Mouse (Mus musculus): ENCODE measurements around the gene Adamts1. TPM values are rescaled to one million over a fixed set of nuclear protein-coding genes. Genes with fewer than 3 reads are reported as not detected.

Adamts1 gene
- polyA plus RNA-seq, 1 experiment from 2014 or later = 13.9 TPM

- no peak overlapping the region for H3K9ac ChIP-seq
- H3K4me3 ChIP-seq = no peak overlapping the region
- H3K36me3 ChIP-seq = no peaks in the 10 kb centered on the region
- no peaks in the 10 kb centered on the region for H3K9me3 ChIP-seq
- no peaks in the 10 kb centered on the region for H3K27me3 ChIP-seq
- 86% methylated on average over 10 of the region's 10 CpGs for WGBS
- H3K4me1 ChIP-seq (replicated peaks) = no peaks in the 10 kb centered on the region
- H3K4me2 ChIP-seq = no peak overlapping the region
- no peak overlapping the region for H3K27ac ChIP-seq (replicated peaks)
- no peak for ATAC-seq (ENCODE audit: low FRiP score, low read depth)
These were observed 40.8 kb downstream of the Adamts1 start for GRCm38 (mm10) chr16:85762052-85762665.

GRCm38 (mm10) chr16:85760961-85761580 is 41.8 kb downstream of the Adamts1 start:
- no peak overlapping the region for H3K9ac ChIP-seq
- H3K4me2 ChIP-seq = no peak overlapping the region
- H3K4me1 ChIP-seq (replicated peaks) = no peaks in the 10 kb centered on the region
- WGBS = 79% methylated on average over 7 of the region's 7 CpGs
- H3K4me3 ChIP-seq = no peak overlapping the region
- no peak overlapping the region for H3K27ac ChIP-seq (replicated peaks)
- H3K9me3 ChIP-seq = no peaks in the 10 kb centered on the region
- no peaks in the 10 kb centered on the region for H3K27me3 ChIP-seq
- H3K36me3 ChIP-seq = no peaks in the 10 kb centered on the region
- no peak for ATAC-seq (ENCODE audit: low FRiP score, low read depth)

DNA sequence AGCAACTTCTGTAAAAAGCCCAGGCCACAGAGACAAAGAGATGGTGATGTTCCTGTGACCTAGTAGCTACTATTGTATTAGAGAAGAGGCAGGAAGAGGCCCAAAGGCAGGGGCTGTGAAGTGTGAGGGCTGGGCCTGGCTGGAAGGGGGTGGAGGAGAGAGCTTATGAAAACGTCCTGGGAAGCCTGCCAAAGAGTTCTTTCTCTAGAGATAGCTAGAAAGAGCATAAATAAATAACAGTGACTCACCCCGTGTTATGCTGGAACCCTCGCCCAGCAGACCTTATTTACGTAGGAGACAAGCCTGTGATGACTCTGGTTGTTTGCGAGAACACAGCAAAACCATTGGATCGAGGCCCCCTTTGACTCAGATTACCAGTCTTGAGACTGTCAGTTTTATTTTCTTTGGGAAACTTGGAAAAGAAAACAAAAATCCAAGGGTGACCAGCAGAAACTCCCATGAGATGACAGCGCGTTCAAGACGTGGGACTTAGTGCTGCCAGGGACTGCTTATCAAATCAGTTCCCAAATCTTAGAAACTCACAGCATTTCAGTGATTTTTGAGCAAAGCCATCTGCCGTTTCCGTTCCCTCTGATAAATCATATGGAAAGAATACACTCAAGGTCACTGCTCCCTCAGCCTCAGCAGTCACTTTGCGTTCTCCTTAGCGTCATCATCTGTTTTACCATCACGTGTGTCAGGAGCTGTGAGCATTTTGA is 46.7 kb downstream of the Adamts1 start:
- Histone ChIP-seq H3K27ac (replicated peaks) (no peak overlapping the region), H3K9ac (no peak overlapping the region), H3K4me2 (no peak overlapping the region), H3K27me3 (no peaks in the 10 kb centered on the region), H3K9me3 (no peaks in the 10 kb centered on the region), H3K36me3 (no peaks in the 10 kb centered on the region), H3K4me1 (replicated peaks) (no peaks in the 10 kb centered on the region), H3K4me3 (no peak overlapping the region)
- WGBS = 55% methylated on average over 14 of the region's 14 CpGs
- ATAC-seq (ENCODE audit: low FRiP score, low read depth) = peak; percentile 48

GRCm38 (mm10) chr16:85749335-85749734 is 53.6 kb downstream of the Adamts1 start:
- Histone ChIP-seq H3K27ac (replicated peaks) (no peak overlapping the region), H3K4me1 (replicated peaks) (0 out of 2 replicates have a peak, but pooled peaks cover 8% of the 10 kb centered on the region), H3K4me3 (no peak overlapping the region), H3K9ac (no peak overlapping the region), H3K27me3 (no peaks in the 10 kb centered on the region), H3K36me3 (no peaks in the 10 kb centered on the region), H3K4me2 (no peak overlapping the region), H3K9me3 (no peaks in the 10 kb centered on the region)
- ATAC-seq (ENCODE audit: low FRiP score, low read depth) = 0 out of 2 replicates have a peak, but pooled peaks have one; percentile 29
- WGBS = 71% methylated on average over 6 of the region's 6 CpGs

DNA sequence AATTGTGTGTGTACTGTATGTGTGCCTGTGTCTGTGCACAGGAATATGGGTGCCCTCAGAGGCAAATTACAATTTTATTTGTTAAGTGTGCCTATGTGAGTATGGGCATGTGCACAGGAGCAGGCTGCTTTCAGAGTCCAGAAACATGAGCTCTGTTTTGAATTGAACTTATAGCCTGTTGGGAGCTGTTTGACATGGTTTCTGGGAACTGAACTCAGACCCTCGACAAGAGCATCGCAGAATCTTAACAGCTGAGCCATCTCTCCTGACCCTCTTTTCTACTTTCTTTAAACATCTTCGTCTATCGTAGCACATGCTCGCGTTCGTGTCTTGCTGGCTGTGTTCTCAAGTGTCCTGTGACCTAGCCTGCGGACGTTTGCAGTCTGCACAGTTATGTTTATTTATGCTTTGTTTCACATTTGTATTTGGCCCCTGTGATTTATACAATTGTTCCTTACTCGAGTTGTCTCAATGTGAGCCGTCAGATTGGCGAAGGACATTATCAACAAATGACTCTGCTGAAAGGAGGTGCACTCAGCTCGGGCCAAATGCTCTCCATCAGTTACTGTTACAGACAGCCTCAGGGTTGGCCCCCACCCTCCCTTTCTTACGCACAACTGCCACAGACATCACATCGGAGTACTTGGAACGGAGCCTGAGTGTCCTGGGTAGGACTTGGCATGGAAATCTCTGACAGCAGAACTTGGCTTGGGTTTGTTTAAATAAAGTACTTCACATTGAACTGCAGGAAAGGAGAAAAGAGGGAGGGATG is 55.1 kb downstream of the Adamts1 start:
- Histone ChIP-seq H3K9ac (no peak overlapping the region), H3K4me1 (replicated peaks) (0 out of 2 replicates have a peak, but pooled peaks cover 8% of the 10 kb centered on the region), H3K4me3 (no peak overlapping the region), H3K4me2 (peak overlapping the region; percentile 34), H3K27me3 (no peaks in the 10 kb centered on the region), H3K27ac (replicated peaks) (no peak overlapping the region), H3K36me3 (no peaks in the 10 kb centered on the region), H3K9me3 (no peaks in the 10 kb centered on the region)
- 40% methylated on average over 16 of the region's 16 CpGs for WGBS
- peak; percentile 95 for ATAC-seq (ENCODE audit: low FRiP score, low read depth)

- 83% methylated on average over 3 of the region's 3 CpGs for WGBS
- no peaks in the 10 kb centered on the region for H3K27me3 ChIP-seq
- H3K9ac ChIP-seq = no peak overlapping the region
- no peak overlapping the region for H3K4me2 ChIP-seq
- H3K27ac ChIP-seq (replicated peaks) = no peak overlapping the region
- H3K4me3 ChIP-seq = no peak overlapping the region
- no peaks in the 10 kb centered on the region for H3K9me3 ChIP-seq
- ATAC-seq (ENCODE audit: low FRiP score, low read depth) = no peak
- no peaks in the 10 kb centered on the region for H3K36me3 ChIP-seq
- H3K4me1 ChIP-seq (replicated peaks) = 0 out of 2 replicates have a peak, but pooled peaks cover 8% of the 10 kb centered on the region
These were observed 56.5 kb downstream of the Adamts1 start for GRCm38 (mm10) chr16:85746386-85746785.

Other genes with a start within 250 kb of the Adamts1 start
- 2.5 and 2.6 TPM in 2 replicates for gene Cyyr1, start 249.7 kb downstream of the Adamts1 start, polyA plus RNA-seq (2015; fragmentation: Nextera tagmentation; extraction: Ambion mirVana)
- 3.2 and 4.2 TPM in 2 replicates for gene Adamts5, start 98.7 kb upstream of the Adamts1 start, polyA plus RNA-seq (2015; fragmentation: Nextera tagmentation; extraction: Ambion mirVana)